Mouse (Mus musculus) spleen, embryonic (tissue): Measurements from ENCODE around the gene Tspoap1.

Source experiments
- CTCF ChIA-PET: fragments of 350-600 bp; sonication (Branson Sonifier 250); formaldehyde crosslinking; loops from one replicate; lab custom pipeline; 2022; lab: Charles Lee

Gene Tspoap1

DNA sequence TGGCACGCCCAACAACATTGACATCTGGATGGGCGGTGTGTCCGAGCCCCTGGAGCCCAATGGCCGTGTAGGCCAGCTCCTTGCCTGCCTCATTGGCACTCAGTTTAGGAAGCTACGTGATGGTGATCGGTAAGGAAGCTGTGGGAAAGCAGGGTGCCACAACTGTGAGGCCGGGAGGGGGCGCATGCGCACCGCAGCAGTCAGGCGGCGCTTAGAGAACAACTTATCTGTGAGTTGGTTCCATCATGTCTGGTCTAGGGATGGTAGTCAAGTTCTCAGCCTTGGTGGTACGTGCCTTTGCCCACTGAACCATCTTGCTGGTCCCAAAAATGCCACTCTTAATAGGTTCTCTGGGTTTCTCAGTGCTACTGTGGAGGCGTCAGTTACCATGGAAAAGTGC, 42.3 kb downstream of the Tspoap1 start:
- CTCF ChIA-PET: no interaction called here

DNA sequence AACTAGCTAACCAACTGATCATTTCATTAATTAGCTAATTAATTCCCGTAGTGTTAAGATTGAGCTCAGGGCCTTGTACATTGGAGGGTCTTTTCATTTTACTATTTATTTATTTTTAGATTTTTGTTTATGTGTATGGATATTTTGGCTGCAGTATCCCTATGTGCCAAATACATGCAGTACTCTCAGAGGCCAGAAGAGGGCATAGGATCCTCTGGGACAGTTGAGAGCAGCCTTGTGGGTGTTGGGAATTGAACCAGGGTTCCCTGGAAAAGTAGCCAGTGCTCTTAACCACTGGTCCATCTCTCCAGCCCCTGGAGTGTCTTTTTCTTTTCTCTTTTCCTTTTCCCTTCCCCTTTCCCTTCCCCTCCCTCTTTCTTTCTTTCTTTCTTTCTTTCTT, 45.1 kb downstream of the Tspoap1 start:
- CTCF ChIA-PET: no interaction called here

DNA sequence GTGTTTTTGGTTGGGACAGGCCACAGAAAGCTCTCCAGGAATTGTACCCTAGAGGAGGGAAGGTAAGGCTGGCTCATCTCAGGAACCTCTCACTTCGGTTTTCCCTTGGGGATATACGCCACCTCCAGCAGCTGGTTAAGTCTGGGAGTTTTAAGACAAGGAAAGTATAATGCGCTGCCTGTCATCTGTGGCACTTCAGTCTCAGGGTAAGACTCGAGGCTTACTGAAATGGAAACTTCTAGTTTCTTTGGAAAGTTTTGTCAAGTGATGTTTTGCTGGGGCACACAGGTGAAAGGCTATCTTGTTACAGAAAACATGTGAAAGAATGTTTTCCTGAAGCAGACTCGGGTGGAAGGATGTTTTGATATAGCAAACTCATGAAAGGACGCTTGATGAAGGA, 47.1 kb downstream of the Tspoap1 start:
- CTCF ChIA-PET: no interaction called here

DNA sequence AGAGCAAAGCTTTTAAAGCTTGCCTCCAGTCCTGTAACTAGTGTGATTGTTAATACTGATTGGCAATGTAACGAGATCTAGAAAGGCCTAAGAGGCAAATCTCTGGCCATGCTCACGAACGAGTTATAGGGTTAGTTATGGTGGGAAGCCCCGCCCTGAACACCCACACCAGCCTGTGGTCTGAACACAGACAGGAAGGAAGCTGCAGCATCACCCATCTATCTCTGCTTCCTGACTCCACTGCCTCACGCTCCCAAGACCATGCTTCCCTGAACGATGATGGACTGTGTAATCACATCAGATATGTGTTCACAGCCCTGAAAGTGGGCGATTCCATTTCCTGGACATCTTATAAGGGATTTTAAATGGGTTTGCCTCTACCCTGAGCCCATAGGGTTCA, 47.9 kb downstream of the Tspoap1 start:
- CTCF ChIA-PET: no interaction called here

DNA sequence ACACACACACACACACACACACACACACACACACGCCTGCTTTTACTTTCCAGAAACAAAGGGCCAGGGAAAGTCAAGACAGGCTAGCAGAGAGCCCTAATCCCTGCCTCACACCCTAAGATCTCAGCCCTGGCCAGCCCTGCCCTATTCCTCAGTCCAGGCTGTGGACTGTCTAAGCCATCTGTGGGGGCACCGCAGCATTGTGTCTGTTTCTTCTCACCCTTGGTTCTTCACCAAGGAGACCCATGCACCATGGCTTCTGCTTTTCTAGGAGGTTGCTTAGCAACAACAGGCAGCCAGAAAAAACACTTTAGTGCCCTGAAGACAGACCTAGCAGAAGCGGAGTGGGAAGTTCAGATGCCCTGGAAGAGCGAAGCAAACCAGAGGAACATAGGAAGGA, 51.1 kb downstream of the Tspoap1 start:
- CTCF ChIA-PET: no interaction called here

DNA sequence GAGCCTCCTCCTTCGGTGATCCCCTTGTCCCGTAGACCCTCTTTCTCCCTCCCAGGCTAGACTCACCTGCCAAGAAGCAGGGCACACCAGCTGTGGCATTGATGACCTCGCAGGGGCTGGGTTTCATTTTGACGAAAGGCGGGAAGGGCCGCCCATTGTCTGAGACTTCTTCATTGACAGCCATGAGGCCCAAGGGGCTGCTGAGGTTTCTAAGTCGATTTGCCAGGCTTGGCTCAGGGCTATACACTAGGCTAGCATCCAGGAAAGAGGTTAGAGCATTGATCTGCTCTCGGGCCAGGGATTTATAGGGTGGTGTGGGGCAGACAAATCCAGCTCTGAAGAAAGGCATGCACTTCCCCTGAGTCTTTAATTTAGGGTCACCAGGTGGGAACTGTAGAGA, 54.5 kb downstream of the Tspoap1 start:
- CTCF ChIA-PET: interaction anchor here (0.7 kb wide), 1 partner anchor 607 kb away, joined by 4 read pairs; no protein-coding TSS in a partner anchor

DNA sequence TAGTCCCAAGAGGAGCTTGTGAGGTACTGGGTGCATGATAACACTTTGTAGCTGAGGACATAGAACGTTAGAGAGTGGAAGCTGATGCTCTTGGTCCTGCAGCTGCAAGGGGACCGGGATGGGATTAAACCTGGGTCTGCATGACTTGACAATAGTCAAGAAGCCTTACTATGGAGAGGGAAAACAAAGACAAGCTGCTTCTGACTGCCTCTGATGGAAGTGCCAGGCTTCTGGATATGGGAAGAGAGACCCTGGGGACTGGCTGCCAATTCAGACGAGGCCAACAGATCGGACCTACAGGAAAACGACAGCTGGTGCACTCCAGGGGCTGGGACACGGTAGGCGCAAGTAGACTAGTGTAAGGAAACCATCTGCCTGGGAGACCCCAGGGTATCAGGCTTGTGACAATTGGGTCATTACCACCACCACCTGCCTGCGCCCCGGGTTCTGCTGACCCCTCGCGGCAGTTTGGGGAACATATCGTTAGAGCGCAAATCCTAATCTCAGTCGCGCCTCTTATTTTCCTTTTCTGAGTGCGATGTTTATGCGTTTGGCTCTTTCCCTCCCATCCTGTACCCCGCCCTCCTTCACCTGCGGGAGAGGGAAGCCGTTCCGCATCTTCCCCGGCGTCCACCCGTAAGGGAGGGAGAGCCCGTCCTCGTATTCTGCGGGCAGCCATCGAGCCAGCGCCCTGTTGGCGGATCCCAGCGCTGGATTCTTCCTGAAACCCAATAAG, 56.5 kb downstream of the Tspoap1 start:
- CTCF ChIA-PET: interaction anchor here (0.6 kb wide), 1 partner anchor 477 kb away, joined by 3 read pairs; no protein-coding TSS in a partner anchor

DNA sequence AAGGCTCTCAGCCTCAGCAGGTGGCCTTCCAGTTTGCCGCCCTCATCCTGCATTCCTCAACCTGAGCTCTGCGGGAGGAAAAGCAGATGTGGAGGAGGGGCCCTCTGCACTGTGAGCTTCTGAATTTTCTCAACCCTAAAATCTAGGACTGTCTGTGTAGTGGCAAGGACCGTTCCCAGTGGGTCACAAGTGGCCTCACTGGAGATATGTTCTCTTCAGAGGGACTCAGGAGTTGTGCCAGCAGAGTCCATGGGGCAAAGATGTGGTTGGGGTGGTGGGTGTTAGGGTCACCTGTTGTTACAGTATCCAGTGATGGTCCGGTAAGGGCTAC, 57.1 kb downstream of the Tspoap1 start:
- CTCF ChIA-PET: interaction anchor here (0.6 kb wide), 1 partner anchor 478 kb away, joined by 3 read pairs; no protein-coding TSS in a partner anchor

DNA sequence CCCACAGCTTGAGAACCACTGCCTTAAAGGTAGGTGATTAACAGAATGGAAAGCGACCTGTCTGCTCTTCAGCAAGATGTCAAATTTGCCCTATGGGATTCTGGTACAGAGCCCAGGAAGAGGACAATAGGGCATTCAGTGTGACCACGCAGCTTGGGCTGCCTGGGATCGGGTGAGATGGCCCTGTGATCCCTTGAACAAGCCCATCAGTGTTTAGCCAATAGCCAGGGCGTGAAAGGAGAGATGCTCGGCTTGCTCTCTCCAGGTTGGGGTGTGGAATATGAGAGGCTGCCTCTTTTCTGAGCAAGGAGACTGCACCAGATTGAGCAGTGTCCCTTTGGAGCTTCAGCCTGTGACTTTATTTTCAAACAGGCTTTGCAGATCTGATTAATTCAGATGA, 61.2 kb downstream of the Tspoap1 start:
- CTCF ChIA-PET: no interaction called here

DNA sequence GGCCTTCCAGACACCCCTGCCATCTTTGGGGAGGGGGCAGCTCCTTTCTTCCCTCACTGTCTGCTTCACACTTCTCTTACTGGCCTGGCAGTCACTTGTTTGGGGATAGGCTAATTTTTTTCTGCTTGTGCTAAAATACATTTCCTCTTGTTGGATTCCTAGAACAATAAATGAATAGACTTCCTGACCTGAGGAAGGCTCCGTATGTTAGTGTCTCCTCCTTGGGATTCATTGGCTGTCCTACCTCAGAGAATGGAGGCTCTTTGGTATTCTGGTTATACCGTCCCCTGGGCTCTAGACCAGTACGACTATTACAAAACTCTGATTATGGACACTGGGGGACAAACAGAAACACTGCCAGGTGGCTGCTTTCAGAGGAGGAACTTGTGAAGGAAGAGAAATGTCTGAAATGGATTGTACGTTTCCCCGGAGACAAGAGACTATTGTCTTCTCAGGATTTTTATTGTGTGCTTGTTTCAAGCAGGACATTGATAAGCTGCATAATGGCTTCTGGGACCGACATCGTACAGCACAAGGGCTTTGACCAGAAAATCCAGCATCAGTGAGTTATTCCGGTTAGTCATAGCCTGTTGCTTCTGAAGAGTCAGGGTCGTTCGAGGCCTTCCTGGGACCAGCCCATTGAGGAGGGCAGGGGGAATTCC, 68.0 kb downstream of the Tspoap1 start, which contains the start of gene Lpo:
Gene Lpo (minus strand): TSS at position 51 of the 662 bp plus-strand sequence.
- CTCF ChIA-PET: interaction anchor here (0.5 kb wide), 1 partner anchor 937 kb away, joined by 6 read pairs; no protein-coding TSS in a partner anchor
